Mouse (Mus musculus) cortical plate, adult 2 months (tissue): ENCODE results near the gene Micu1. TPM values are rescaled to one million over a fixed set of nuclear protein-coding genes. Genes with fewer than 3 reads are reported as not detected.

Experiments
- H3K27ac ChIP-seq: fragments of 200-500 bp; 2 replicates; pipeline ENCODE4 v1.5.1; 2012; ENCODE audit warnings: low read length, control low read depth, inconsistent platforms; ENCODE audit not compliant: insufficient read depth
- H3K4me1 ChIP-seq: fragments of 200-500 bp; 2 replicates; pipeline ENCODE4 v1.6.1; 2011; ENCODE audit warnings: low read length; ENCODE audit not compliant: control insufficient read depth, insufficient read depth
- H3K4me3 ChIP-seq: fragments of 200-500 bp; 2 replicates; pipeline ENCODE4 v1.5.1; 2011; ENCODE audit warnings: mild to moderate bottlenecking, low read length, control low read depth; ENCODE audit not compliant: insufficient read depth
- CTCF ChIP-seq: fragments of 200-500 bp; IDR thresholded peaks from 2 replicates; pipeline ENCODE4 v1.5.1; 2011; ENCODE audit warnings: mild to moderate bottlenecking, control low read depth, low read length; ENCODE audit not compliant: insufficient read depth; ENCODE audit errors: extremely low read depth
- POLR2A ChIP-seq: fragments of 200-500 bp; IDR thresholded peaks from 2 replicates; pipeline ENCODE4 v1.6.1; 2011; ENCODE audit warnings: mild to moderate bottlenecking, low read length, control low read depth; ENCODE audit not compliant: insufficient read depth; ENCODE audit errors: extremely low read depth
- polyA plus RNA-seq: library from polyadenylated mRNA; depleted of rRNA; stranded (reverse); fragments of >200 nt; gene quantifications from 2 replicates; pipeline ENCODE4 v1.2.3, GENCODE M21; 2012

Gene Micu1
- polyA plus RNA-seq, 1 experiment = 144 TPM

DNA sequence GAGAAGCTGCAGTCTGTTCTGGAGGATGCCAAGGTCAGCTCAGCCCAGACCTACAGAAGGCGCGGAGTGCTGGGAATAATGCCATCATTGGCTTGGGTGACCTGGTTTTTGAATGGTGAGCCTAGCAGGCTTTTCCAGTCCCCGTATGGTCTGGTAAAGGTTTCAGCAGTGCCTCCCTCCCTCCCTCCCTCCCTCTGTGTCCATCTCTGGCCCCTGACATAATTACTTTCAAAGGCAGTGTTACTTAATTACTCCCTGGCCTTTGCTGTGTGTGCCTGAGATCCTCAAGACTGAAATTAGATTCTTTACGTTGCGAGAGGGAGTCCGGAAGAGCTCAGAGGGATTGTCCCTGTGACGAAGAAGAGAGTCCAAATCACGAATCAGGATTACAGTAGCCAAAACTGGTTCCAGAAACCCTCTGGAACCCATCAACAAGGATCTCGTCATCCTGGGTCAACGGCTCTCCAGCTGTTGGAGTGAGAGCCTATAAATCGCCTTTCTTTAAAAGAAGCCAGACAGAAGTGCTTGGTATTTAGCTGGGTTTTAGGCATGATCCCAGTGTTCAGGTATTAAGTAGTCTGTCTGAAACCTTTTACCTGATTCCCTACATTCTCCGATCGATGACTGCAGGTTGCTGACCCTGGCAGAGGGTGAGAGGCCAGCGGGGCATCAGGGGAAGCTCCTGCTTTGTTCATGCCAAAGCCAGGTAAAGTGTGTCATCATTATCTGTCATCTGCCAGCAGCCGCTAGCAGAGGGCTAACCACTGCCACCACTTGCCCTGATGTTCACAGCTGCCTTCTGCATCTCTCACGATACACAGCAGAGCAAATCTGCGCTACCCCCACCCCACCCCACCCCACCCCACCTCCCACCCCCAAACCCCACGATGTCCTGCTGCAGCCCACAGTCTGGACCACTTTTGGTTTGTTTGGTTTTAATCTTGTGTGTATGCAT lies 82.7 kb downstream of the Micu1 start:
- Histone ChIP-seq H3K27ac (no peak overlapping the region), H3K4me3 (no peak overlapping the region), H3K4me1 (no peaks in the 10 kb centered on the region; the same call in 1 of the 2 replicates)
- TF ChIP-seq CTCF = no peak
- TF ChIP-seq POLR2A = no peak

DNA sequence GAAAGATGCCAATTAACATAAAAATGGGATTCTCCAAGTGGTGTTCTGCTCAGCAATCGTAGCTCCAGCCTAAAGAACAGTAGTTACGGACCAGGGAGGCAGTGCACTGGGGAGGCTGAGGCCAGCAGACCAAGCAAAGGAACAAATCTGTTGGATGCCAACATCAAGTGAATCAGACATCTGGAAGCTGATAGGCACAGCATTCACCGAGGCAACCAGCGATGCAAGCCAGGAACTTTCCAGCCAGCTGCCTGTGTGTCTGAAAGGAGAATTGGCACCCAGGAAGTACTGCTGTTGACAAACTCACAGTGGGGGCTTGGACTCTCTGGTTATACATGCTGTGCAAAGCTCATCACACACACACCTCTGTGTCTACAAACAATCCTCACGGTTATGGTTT lies 84.0 kb downstream of the Micu1 start:
- no peak overlapping the region for H3K4me3 ChIP-seq
- TF ChIP-seq CTCF (no peak), POLR2A (no peak)
- no peaks in the 10 kb centered on the region; the same call in 1 of the 2 replicates for H3K4me1 ChIP-seq
- H3K27ac ChIP-seq = no peak overlapping the region

DNA sequence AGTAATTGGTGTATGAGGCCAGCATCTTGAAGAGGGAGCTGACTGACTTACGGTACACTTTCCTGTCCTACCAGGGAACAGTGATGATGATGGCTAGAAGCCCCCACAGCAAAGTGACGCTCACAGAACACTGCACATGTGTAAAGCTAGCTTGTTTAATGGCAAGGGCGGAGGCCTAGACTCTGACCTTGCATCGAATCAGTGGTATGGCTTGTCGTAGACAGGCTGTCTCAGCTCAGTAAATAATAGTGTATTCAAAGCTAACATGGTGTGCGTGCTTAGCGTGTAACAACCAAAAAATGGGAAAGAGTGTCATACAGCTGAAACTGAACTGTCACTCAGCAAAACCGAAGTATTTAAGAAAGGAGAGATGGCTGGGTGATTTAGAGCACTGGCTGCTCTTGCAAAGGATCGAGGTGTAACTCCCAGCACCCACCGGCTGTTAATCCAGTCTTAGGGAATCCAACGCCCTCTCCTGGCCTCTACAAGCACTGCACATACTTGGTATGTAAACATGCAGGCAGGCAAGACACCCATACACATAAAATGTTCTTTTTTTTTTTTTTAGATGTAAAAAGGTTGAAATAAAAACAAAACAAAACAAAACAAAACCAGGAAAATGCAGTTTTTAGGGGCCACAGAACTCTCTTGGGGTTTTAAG lies 85.0 kb downstream of the Micu1 start:
- TF ChIP-seq POLR2A = no peak
- peak; percentile 19; the same call in 1 of the 2 replicates for TF ChIP-seq CTCF
- H3K4me3 ChIP-seq = no peak overlapping the region
- no peak overlapping the region for H3K27ac ChIP-seq

DNA sequence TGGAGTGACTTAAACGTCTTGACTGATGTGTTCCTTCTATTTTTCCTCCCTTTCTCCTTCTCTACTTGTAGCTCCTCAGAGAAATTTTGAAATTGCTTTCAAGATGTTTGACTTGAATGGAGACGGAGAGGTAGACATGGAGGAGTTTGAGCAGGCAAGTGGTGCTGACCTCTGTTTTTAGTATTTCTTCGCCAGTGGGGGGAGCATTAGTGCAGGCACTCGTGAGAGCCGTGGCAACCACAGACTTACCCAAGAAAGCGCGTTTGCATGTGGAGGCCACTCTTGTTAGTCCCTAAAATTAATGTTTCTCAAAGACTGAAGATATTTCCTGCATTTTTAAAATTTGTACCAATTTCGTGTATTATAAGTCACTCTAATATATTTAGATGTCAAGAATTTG lies 85.6 kb downstream of the Micu1 start:
- Histone ChIP-seq H3K27ac (no peak overlapping the region), H3K4me1 (no peaks in the 10 kb centered on the region; the same call in 1 of the 2 replicates), H3K4me3 (no peak overlapping the region)
- TF ChIP-seq POLR2A = no peak
- TF ChIP-seq CTCF = no peak

More for the DNA sequence above, 85.0 kb downstream of the Micu1 start:
- no peaks in the 10 kb centered on the region; the same call in 1 of the 2 replicates for H3K4me1 ChIP-seq

DNA sequence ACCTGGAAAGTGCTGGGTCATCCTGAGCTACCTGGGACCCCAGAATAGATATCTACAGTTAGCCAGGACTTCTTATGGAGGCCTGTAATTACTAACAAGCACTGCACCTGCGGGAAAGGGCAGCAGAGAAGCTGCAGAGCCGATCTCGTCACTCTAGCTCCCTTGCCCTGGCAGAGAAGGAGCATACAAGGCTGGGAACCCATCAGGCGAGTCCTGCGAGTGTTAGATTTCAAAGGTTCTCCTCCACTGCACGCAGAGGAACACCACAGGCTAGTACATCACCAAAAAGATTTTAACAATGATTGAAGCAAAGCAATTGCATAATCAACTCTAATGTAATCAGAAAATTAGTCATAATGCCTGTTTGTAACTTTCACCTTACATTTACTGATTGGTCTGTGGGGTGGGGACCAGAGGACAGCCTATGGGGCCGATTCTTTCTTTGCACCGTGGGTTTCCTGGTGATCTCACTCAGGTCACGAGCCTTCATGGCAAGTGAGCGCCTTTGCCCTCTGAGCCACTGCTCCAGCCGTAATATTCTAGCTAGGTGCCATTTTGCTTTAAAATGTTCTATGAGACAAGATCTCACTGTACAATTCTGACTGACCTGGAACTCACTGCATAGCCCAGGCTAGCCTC lies 88.1 kb downstream of the Micu1 start:
- TF ChIP-seq POLR2A (no peak), CTCF (no peak)
- no peak overlapping the region for H3K27ac ChIP-seq
- no peak overlapping the region for H3K4me3 ChIP-seq
- H3K4me1 ChIP-seq = no peaks in the 10 kb centered on the region; the same call in 1 of the 2 replicates

DNA sequence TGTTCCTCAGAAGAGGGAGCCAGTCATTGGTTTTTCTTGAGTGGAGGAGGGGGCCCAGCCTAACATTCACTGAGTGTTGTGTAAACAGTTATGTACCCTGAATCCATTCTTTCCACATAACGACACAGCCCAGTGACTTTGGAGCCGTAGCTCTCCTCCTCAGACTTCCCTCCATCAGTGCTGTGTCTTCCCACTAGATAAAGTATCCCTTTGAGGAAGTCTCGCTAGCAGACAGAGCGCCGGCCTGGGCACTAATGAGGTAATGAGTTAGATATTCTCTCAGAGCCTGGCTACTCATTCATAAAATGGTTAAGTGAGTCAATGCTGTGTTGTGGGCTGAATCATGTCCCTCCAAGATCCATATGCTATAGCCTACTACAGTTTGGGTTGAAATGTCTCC lies 89.6 kb downstream of the Micu1 start:
- H3K4me3 ChIP-seq = no peak overlapping the region
- no peak overlapping the region for H3K27ac ChIP-seq
- no peaks in the 10 kb centered on the region for H3K4me1 ChIP-seq
- TF ChIP-seq CTCF (no peak), POLR2A (no peak)

DNA sequence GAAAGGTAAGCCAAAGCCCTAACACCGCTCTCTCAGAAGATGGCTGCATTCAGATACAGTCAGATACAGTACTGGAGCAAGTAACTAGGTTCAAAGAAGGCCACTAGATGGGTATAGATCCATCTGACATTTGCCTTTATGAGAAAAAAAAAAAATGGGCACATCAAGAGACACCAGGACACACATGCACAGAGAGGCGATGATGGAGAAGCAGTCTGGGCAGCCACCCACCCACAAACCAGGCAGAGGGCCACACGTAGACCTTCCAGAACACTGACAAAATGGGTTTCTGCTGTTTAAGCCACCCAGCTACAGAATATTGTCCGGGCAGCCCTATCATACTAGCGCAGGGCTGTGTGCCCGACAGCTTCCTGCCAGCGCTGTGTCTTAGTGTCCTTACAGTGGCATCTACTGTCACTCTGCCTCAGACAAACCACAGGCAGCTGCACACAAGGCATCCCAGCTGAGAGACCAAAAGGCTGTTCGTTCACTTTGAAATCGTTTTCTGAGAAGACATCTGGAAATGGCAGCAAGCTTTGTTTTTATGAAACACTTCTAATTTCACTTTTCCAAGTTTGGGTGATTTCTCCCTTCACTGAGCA lies 90.4 kb downstream of the Micu1 start:
- H3K27ac ChIP-seq = no peak overlapping the region

DNA sequence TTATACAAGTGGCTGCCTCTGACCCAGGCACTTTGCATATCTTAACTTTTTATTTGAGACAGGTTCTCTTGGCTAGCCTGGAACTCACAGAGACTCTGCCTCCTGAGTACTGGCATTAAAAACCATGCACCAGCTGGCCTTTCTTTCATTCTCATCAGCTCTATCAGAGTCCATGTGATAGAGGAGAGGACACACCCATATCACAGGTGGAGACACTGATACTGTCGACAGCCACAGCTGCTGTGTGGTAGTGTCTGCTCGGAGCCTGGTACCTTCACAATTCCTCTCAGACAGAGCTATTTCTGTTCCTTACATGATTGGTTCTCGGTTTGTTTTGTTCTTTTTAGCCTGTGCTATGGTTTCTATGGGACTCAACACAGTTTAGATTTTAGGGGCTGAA lies 91.2 kb downstream of the Micu1 start:
- Histone ChIP-seq H3K4me1 (no peaks in the 10 kb centered on the region), H3K27ac (no peak overlapping the region), H3K4me3 (no peak overlapping the region)
- TF ChIP-seq CTCF (no peak), POLR2A (no peak)

More for the DNA sequence above, 90.4 kb downstream of the Micu1 start:
- Histone ChIP-seq H3K4me3 (no peak overlapping the region), H3K4me1 (no peaks in the 10 kb centered on the region)
- TF ChIP-seq CTCF = no peak
- TF ChIP-seq POLR2A = no peak

DNA sequence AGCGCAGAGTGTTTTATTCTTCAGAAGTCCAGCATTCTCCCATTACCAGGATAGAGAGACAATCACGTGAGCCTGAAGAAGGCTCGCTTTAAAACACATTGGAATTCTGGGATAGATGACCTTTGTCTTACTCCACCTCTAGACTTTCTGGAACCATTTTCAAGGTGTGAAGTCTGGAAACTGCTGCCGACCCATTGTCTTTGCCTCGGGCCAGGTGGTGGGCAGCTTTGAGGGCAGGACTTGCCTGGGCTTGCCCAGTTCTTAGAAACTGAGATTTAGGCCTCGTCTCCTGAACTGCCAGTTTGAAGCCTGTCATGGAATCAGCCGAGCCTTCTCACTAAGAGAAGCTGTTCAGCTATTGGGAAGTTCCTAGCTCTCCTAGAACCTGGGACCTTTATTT lies 92.8 kb downstream of the Micu1 start:
- Histone ChIP-seq H3K4me1 (no peaks in the 10 kb centered on the region), H3K27ac (no peak overlapping the region), H3K4me3 (no peak overlapping the region)
- TF ChIP-seq POLR2A (no peak), CTCF (no peak)
